Mouse (Mus musculus) thymus, adult 18-20 months (tissue): ENCODE data around the gene Gm10283.
"Not testable (repeated sequence)": the region's sequence is repeated elsewhere in the genome, so short reads cannot be mapped to it uniquely, and the experiment has no call there.

Experiments used
- DNase-seq, 2 experiments: peaks; one replicate each; pipeline ENCODE4 v3.0.0; 2022; ENCODE audit warnings: mixed read lengths in 2 of 2

Gm10283 gene

DNA sequence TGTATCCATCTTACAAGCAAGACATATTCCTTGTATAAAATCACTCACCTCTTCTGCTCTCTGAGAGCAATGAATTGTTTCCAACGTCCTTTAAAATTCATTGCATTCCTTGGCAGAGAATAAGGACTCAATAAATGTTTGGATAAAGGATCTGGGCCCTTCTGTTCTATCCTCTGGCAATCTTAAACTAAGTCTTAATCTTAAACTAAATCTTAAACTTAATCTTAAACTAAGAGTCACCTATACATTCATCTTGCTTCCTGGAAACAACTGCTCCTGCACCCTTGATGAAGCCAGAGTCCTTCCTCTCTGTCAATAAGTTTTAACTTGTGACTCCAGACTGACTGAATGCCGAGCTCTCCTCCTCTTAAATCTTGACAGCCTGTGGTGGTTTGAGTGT lies at the start of gene Gm10283:
Gene Gm10283 (minus strand): TSS at position 101 of the 400 bp plus-strand sequence.
- DNase-seq: no peak

- DNase-seq: no peak
These were observed 31.9 kb upstream of the Gm10283 start for GRCm38 (mm10) chr8:60534945-60535344.

DNA sequence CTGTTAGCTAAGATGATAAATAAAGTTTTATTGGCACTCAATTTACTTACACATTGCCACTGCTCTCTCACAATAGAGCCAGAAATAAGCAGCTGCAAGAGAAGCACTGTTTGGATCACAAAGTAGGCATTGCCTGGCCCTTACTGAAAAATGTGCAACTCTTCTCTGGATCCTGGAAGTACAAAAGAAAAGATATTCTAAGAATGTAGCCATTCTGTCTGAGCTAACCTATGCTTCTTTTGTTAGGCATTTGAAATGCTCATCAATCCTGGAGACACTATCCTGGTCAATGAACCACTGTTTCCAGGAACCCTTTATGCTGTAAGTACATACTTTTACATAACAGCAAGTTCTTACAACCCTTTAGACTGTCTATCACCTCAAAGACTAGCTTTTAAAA lies 15.3 kb upstream of the Gm10283 start:
- DNase-seq: no peak

DNA sequence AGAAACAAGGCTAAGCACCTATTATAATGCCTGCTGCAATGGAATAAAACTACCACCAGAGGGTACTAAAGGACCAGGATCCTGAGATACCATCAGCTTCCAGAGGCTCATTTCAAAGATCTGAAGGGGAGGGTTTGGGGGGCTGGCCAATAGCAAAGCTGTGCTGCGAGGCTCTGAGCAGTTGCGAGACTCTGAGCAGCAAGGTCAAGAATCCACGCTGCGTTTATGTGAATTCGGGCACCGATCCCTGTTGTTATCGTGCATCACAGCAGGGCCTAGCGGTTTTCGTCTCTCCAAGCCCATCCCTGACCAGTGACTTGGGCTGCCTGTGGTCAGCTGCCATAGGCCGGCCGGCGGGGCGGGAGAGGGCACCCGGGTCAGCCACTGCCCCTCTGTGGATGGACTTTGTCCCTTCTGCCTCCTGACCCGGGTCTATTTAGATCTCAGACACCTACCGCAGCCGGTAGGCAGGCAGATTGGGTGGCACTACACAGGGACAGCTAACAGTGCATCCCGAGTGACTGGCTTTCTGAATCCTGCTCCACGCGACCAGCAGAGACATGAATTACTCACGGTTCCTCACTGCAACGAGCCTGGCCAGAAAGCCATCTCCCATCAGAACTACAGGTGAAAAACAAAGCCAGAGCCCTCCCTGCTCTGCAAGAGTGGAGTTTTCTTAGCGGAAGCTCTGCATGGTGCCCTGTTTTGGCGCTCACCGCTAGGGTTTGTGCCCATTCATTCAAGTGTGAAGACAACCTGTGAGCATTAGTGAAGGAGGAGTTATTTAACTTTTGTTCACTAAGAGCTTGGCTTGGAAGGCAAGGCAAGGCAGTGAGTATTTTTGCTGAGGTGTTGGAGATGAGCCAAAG lies 2.9 kb upstream of the Gm10283 start, which contains the start of gene Aadat:
Gene Aadat (plus strand): TSS at position 280 of the 869 bp plus-strand sequence.
- no peak for DNase-seq

GRCm38 (mm10) chr8:60495046-60495445 lies 8.0 kb downstream of the Gm10283 start:
- DNase-seq: not testable (repeated sequence)

DNA sequence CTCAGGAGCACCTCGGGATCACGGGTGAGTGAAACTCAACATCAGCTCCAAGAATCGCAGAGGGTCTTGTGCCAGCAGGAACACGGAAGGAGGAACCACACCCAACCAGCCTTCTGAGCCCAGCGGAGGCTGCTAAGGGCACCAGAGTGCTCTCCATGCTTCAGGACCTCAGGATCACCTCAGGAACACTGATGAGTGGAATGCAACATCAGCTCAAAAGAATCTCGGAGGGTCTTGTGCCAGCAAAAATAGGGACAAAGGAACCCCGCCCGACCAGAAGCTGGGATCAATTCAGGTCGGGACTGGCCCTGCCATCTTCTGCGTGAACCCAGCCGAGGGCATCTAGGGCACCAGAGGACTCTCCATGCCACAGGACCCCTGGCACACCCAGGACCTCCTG lies 8.4 kb downstream of the Gm10283 start:
- no peak for DNase-seq

DNA sequence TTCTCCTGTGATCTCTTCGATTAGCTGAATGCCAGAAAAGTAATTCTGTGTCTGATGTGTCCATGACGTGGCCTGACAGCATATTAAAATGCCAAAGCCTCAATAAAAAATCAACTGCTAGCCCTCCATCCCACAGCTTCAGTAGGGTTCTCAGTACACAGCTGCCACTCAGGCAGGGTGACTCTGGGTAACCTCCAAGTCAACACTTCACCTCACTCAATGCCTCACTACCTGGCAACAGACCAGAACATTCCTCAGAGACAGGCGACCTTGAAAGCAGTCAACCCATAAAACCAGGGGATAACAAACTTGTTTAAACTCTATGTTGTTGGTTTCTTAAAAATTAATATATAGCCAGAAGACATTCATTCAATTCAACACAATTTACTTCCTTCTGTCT lies 10.5 kb downstream of the Gm10283 start:
- no peak for DNase-seq

DNA sequence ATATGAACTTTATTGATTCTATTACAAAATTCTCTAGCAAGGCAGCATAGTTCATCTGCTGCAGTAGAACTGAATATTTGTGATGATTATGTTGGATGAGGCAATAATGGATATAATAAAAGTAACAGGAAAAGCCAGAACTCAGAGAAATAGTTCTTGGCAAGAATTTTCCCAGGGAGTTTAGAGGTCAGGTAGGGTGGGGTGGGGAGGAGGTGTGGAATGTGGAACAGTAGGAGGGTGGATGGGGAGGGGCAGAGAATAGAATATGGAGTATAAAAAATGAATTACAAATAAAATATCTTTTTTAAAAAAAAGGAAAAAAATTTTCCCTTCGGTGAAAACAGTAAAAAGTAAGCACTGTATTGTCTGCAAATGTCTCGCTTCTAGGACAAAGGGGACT lies 11.1 kb downstream of the Gm10283 start:
- DNase-seq: no peak

DNA sequence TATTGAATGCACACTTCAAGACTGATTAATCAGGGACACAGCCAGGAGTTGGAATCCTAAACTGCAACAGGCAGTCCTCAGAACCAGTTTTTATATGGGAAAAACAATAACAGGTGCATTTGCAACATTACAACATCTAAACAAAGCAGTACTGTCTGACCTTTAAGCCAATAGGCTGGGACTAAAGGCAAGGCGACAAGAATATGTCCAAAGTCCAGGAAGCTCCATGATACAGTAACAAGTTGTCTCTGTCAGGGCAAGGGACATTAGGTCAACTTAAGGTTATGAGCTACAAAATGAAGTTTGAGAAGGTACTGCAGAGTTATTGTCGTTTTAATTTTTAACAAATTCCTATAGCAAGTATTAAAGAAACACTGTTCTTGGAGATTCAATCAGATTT lies 12.9 kb downstream of the Gm10283 start:
- no peak for DNase-seq

DNA sequence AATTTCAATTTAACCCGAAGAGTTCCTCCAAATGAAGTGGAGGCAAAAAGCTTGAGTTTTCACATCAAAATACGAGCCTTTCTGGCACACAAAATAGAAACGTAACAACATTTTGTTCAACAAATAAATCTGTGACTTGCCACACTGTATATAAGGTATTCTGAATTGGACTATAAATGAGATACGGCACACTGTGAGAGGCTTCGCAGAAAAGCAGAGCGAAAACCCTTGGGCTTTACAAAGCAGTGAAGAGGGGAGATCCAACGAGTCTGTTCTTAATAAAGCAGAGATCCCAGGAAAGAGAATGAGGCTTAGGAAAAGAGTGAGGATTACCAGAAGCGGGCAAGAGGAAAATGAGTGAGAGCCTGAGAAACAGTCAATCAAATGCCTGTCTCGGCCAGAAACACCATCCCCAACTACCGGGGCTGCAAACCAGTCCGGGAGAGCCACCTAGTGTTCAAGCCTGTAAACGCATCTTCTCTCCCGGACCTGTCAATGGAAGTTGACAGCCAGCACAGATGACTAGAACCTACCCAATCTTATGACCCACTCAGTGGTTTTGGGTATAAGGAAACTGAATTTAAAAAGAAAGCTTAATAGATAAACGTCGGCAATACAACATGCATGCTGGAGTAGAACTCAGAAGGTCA lies 36.2 kb downstream of the Gm10283 start:
- no peak for DNase-seq

GRCm38 (mm10) chr8:60449296-60449695 lies 53.7 kb downstream of the Gm10283 start:
- no peak for DNase-seq

- no peak for DNase-seq
These were observed 58.0 kb downstream of the Gm10283 start for GRCm38 (mm10) chr8:60444989-60445388.

DNA sequence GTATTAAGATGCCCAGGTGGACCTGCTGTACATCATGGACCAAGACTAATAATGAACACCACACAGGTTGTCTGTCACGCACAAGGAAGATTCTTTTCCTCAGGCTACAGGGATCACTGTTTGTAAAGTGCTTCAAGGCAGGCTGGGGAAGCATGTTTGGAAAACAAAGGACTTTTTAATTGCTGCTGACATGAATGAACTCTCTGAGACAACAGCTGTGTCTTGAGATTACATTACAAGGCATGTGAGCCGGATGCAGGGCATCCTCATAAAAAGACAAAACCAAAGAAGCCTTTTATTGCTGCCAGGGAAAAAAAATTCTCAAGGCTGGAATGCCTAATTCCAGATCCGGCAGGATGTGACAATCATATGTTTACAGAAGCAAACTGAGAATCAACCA lies 64.4 kb downstream of the Gm10283 start:
- DNase-seq: no peak

DNA sequence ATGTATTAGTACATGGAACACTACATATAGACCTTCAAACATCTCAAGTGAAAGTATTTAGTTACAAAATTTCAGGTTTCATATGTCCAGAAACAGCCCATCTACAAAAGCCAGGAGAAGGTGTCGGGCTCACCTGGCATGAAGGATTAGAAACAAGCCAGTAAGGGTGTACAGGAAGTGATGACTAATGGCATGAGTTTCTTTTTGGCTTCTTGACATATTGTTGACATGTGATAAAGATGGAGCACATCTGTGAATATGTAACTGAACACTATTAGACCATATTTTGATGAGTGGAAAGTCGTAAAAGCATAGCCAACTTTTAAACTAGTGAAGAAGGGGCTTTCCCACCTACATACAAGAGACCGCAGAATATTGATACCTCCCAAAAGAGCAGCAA lies 66.1 kb downstream of the Gm10283 start:
- no peak for DNase-seq

DNA sequence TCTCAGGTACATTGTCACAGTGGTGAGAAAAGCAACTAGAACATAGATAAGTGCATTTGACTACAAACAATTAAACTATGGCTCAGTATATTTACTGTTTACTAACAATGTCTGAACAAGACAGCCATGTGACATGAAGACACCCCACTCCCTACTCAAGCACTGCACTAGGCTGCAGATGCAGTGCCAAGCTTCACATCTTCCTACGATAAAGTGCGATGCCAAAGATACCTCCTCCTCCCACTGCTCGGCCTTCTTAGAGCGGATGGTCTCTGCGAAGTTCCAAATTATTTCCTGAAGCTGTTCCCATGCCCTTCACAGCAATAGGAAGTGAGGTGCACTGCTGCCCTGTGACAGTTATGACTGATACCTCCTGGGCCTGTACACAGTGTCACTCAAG lies 70.3 kb downstream of the Gm10283 start:
- no peak for DNase-seq

DNA sequence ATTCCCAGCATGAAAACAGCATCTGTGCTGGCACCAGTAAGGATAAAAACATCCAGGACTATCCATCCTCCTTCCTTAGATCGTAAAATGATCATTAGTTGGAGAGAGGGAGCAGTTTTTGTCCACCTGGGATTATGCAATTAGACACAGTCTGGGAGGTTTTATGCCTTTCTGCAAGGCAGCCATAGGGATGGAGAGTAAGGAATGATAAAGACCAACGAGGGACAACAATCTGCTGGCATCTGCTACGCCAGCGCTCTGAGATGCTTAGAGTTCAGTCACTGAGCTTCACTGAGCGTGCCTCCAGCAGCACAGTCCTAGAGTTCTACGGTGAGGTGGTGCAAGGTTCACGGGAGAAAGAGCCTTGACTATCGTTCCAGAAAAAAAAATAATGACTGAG lies 96.6 kb downstream of the Gm10283 start:
- no peak for DNase-seq

GRCm38 (mm10) chr8:60404994-60405548 lies 97.9 kb downstream of the Gm10283 start:
- no peak for DNase-seq

DNA sequence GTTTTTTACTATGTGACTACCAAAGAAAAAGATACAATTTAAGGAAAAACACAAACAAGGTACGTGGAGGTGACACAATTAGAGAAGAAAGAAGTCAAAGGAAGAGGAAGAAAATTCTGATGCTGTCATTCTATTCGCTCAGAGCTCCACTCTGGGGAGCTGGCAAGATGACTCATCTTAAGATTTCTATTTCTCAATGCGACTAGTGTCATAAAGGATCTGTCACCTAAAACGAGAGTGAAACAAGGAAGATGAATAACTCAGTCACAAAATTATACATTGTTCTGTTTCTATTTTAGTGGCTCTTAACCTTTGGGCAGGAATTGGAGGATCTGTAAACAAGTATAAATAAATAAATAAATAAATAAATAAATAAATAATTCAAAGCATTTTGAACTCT lies 109.3 kb downstream of the Gm10283 start:
- DNase-seq: no peak

DNA sequence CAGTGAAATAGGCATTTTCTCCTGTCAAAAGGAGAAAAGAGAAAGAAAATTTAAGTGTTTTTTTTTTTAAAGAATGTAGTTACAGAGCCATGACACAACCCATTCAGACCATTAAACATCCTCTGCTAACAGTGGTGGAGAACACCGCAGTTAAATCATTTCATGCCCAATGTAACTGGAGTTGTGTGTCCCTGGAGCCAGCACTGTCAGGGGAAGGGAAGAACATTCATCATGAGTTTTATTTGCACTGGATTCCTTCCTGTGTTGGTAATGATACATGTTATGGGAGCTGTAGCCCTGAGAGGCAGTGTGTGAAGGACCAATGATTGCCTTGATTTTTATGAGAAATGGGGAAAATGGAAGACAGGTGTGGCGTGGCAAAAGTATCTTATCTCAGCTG lies 116.4 kb downstream of the Gm10283 start:
- no peak for DNase-seq
